Mouse (Mus musculus) gastrocnemius, adult 8-10 months (tissue): Measurements from ENCODE around the gene Cacna1a. TPM values are rescaled to one million over a fixed set of nuclear protein-coding genes. Genes with fewer than 3 reads are reported as not detected.

ENCODE experiments used
- DNase-seq, 2 experiments: peaks; one replicate each; pipeline ENCODE4 v3.0.0; 2022; ENCODE audit warnings: low spot score in 2 of 2
- total RNA-seq, 4 experiments: library from RNA; stranded (reverse); gene quantifications; 2 replicates each; pipeline ENCODE4 v1.2.4; 2022

Cacna1a gene
- total RNA-seq, 4 experiments from 2014 or later: 2.2 to 4.6 (median 3.1) TPM

DNA sequence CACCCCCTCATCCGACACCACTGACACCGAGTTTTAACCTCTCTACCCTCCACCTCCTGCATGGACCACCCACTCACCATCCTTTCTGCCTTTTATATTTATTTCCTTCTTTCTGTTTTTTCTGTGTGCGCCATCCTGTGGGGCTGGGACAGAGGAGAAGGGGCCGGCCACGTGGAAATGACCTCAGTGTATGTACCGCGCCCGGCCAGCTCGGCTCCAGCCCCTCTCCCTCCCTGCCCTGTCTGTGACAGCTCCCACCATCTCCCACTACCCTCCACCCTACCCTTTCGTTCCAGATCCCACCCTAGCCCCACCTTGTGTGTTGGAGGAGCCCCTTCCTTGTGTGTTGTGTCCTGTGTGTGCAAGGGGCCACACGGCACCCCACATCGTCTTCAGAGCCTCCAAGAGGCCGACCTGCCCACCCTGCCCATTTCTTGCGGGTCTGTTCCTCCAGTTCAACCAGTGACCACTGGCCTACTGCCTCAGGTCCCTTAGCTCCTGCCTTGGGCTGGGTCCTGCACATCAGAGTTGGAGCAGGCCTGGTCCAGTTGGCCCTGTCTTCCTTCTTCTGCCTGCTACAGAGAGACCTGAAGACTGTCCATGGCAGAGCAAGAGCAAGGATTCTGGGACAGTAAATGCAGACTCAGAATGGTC, 247.3 kb downstream of the Cacna1a start:
- DNase-seq: no peak

DNA sequence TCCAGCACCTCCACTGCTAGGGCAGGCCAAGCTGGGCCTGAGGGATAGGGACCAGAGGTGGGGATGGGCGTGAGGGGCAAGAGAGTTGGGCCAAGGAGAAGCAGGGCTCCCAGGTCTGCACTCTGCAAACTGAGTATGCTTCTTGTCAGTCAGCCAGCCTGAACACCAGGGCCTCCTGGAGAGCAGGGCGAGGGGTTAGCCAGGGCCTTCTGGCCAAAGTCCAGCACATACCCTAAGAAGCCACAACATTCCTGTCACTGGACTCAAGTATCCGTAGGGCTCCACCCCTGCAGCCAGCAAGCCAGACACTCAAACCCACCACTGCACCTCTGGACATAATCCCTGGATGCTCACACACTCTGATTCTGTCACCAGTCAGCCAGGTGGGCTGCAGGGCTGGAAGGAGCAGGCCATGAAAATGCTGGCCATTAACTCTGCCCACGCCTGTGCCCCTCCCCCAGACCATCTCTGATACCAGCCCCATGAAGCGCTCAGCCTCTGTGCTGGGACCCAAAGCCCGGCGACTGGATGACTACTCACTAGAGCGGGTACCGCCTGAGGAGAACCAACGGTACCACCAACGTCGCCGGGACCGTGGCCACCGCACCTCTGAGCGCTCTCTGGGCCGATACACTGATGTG, 247.9 kb downstream of the Cacna1a start:
- DNase-seq: no peak

DNA sequence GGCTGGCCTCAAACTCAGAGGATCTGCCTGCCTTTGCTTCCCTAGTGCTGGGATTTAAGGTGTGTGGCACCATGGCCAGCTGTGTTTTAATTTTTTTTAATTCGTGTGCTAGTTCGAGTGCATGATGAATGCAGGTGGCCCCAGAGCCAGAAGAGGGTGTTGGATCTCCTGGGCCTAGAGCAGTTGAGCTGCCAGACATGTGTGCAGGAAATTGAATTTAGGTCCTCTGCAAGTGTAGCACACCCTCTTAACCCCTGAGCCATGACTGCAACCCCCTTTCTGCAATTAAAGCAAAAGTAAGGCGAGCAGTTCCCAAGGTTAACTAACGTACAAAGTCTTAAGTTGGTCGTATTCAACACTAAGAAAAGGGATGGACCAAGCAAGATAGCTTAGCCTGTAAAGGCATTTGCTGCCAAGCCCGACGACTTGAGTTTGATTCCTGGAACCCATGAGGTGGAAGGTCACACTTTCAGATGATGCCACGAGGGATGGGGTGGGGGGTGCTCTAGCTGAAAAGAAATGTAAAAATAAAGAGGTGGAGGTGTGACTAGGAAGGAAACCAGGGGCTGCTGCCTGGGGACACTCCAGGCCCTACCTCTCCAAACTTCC, 249.8 kb downstream of the Cacna1a start:
- DNase-seq: no peak

DNA sequence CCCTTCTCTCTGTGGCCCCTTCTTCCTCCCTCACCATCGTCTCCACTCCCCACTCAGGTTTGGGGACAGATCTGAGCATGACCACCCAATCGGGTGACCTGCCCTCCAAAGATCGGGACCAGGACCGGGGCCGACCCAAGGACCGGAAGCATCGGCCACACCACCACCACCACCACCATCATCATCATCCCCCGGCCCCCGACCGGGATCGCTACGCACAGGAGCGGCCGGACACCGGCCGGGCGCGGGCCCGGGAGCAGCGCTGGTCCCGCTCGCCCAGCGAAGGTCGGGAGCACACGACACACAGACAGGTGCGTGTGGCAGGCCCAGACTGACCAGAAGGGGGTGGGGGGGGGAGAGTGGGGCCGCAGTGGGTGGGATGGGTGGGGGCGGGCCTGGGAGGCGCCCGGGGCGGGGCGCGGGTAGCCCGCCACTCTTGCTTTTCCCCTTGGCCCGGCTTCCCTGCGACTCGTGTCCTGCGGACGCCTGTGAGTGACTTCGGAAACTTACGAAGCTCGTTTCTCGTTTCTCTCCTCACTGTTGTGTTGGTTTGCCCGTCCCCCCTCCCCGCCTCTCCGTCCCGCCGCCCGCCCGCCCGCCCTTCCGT, 250.4 kb downstream of the Cacna1a start:
- peak in 1 of 2 experiments; percentile 32 for DNase-seq

DNA sequence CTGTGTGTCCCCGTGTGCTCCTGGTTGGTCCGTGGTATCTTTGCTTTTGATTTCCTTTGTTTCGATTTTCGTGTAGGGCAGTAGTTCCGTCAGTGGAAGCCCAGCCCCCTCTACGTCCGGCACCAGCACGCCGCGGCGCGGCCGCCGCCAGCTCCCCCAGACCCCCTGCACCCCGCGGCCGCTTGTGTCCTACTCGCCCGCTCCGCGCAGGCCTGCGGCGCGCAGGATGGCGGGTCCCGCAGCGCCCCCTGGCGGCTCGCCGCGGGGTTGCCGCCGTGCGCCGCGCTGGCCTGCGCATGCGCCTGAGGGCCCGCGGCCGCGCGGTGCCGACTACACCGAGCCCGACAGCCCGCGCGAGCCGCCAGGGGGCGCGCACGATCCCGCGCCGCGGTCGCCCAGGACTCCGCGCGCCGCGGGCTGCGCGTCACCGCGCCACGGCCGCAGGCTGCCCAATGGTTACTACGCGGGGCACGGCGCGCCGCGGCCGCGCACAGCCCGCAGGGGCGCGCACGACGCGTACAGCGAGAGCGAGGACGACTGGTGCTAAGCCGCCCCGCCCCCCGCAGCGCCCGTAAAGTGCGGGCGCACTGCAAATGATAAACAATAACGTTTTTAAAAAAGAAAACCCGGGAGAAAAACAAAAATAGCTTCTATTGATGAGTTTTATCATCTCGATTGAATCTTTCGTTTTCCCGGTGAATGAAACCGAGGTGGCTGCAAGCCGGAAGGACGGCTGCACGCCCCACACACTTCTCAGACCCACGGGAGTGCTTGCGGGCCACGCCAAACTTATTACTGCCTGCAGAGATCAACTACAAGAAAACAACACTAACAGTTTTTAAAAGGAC, 251.1 kb downstream of the Cacna1a start:
- peak; percentile 94 to 96 for DNase-seq

DNA sequence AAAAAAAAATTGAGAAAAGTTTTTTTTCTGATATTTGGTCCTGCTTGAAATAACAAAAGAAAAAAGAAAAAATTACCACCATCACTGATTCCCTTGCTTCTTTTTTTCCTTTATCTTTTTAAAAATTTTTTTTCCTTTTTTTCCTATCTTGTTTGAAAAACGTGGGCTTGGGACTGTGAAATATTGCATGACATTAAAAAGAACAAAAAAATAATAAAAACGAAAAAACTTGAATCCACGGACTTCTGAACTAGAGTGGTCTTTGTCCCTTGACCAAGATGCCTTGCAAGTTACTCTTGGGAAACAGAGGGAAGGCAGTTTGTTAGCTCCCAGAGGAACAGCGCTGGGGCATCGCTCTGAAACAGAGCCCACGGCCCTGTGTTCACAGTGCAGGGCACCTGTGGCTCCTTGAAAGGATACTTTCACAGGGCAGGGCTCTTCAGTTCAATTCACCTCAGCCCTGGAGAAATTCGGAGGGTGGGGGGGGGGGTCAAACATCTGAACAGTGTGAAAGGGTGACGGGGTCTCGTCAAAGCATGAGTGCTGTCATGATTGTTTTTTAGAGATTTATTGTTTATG, 251.9 kb downstream of the Cacna1a start:
- no peak for DNase-seq

DNA sequence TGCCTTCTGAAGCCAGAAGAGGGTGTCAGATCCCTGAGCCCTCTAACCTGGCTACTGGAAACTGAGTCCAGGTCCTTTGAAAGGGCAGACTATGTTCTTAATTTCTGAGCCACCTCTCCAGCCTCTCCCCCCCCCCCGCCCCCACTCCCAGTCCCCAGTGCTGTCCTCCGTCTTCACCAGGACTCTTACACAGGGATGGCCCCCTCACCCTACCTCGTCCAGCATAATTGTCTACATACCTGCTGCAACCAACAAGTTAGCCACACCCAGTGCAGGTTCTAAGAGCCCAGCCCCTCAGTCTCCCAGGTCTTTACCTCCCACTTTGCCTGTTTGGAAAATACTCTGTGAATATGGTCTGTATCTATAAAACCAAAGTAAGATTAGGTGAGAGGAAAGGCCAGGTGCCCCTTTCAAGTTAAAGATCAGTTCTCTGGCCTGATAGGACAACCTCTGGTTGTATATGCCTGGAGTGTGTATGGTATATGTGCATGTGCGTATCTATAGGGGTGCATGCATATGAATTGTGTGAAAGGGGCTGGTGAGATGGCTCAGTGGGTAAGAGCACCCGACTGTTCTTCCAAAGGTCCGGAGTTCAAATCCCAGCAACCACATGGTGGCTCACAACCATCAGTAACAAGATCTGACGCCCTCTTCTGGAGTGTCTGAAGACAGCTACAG, 252.5 kb downstream of the Cacna1a start:
- no peak for DNase-seq

DNA sequence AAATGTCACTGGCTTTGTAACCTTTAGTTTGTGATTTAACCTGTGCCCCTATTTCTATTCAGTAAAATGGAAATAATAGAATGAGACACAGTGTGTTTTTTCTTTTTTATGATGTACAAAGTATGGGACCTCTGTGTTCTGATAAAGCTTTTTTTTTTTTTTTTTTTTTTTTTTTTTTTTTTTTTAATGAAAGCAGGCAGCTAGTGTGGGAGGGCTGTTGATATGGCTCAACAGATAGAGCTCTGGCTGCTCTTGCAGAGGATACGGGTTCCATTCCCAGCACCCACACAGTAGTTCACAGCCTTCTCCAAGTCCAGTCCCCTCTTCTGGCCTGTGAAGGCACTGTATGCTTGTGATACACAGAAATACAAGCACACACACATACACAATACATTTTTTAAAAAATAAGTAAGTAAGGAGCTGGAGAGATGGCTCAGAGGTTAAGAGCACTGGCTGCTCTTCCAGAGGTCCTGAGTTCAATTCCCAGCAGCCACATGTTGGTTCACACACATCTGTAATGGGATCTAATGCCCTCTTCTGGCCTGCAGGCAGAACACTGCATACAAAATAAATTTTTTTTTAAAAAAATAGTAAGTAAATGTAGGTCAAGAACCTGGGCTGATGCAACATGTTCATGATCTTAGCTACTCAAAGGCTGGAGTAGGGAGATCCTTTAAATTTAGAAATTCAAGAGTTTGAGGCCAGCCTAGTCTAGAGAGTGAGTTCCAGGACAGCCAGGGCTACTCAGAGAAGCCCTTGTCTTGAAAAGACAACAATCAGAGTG, 253.5 kb downstream of the Cacna1a start:
- no peak for DNase-seq

DNA sequence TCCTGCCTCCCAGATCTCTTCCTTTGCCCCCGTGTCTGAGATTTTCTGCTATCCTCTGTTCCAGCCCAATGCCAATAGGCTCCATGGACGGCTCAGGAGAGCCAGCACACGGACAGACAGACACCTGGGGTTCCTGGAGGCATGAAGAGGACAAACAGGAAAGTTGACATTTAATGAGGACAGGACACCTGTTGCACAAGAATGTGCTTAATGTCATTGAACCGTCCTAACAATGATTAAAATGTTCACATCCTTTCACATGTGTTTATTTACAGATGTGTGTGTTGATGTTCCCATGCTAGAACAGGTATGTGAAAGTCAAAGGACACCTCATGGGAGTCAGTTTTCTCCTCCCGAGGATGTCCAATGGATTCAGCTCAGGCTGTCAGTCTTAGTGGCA, 254.8 kb downstream of the Cacna1a start:
- DNase-seq: no peak

DNA sequence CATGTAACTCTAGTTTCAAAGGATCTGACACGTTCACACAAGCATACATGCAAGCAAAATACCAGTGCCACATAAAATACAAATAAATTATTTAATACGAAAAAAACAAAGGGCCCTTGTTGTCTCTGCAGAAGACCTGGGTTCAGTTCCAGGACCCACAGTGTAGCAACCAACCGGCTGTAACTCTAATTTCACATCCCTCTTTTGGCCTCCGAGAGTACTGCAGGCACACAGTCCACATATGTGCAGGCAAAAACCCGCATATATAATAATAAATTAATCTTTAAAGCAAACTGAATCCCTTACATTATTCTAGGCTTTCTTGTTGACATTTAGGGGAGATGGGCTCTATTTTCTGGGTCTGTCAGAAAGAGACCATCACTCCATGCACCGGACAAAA, 258.6 kb downstream of the Cacna1a start:
- no peak for DNase-seq

DNA sequence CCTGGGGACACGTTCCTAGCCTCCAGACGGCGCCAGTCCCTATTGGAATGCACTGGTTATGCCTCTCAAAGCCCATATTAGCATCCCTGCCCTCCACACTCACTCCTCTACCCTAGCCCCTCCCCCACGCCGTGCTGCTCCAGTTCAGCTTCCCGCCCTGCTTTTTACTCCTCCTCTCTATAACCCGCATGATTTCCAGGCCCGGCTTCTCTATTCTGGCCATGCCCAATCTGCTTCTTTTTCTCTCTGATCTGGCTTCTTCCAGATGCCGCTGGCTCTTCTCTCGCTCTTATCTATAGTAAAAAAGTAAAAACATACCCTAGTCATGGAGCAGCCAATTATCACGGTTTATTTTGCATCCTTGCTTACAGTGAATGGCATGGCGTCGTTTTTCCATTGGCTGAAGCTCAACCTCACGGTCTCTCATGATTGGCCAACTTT, 259.2 kb downstream of the Cacna1a start:
- no peak for DNase-seq

DNA sequence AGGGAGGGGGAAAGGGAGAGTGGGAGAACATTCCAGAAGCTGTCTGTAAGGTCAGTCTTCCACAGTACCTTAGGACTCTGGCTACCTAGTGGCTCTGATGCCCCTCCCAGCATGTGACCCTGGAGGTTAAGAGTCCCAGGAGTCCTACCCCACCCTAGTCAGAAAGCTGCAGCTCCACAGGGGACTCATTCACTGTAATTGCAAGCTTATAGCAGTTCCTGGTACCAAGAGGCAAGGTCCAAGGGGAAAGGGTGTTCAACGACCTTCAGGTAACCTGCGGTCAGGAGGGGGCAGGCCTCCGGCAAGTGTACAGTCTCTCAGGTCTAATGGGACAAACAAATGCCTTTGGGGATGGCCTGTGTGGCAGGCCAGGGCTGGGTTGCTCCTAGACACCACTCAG, 262.0 kb downstream of the Cacna1a start:
- DNase-seq: no peak

DNA sequence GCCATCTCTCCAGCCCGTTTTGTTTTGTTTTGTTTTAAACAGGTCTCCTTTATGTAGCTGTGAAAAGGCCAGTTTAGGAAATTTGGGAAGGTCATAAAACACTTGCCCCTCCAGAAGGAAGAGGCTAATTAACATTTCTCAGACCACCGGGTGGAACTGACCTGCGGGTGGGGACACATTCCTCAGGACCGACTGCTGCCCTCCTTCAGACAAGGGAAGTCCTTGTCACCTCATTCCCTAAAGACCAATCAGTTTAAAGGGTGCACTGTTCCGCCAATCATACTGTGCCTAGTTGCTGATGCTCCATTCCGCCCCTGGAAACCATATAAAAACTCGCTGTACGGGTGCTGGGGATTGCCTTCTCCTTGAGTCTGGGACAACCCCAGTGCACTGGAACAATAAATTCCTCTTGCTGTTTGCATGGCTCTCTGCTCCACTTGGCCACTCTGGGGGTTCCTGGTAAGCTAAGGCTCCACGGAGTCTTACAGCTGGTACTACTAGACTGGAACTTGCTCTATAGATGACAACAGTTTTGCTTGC, 264.9 kb downstream of the Cacna1a start:
- DNase-seq: no peak

DNA sequence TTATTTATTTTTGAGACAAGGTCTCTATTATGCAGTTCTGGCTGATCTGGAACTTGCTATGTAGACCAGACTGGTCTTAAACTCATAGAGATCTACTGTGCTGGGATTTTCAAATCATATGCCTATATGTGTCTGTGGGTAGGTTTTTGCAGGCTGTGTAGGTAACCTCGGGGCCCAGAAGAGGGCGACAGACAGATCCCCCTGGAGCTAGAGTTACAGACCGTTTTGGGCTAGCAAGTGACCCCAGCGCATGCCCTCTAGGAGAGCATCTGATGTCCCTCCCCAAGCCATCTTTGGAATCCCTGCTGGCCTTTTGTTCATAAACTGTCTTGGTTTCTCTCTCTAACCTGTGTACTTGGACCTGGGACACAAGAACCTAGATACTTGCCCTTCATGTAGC, 266.4 kb downstream of the Cacna1a start:
- no peak for DNase-seq

DNA sequence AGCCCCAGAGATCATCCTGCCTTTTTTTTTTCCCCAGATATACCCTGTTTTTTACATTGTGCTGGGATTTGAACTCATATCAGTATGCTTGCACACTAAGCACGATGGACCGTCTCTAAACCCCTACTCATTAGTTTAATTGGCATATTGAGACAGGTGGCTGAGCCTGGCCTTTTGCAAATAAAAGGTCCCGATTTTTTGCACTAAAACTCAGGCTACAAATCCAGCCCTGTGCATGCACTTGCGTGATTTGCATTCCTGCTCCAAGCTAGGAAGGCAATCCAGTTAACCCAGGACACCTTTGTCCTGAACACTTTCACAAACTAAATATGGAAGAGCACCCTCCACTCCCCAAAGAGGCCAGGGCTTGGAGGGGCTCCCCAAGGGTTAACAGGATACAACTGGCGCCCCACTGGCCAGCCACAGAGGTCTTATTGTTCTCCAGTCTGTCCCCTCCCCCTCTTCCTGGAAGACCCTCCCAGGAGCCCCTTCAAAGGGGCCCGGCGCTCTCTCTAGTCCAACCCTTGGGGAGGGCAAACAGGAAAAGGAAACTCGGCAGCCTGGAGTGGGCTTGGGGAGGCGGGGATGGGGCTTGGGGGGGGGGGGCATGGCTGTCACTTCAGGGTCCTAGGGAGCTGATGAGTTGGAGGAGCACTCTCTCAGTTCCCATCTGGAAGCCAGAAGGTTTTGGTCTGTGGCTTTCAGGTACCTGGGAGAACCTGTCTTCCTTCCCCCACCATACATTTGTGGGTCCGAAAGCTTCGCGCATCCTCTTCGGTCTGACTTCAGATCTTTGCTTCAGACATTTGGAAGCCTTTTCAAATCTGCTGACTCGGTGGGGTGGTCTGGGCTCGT, 267.3 kb downstream of the Cacna1a start:
- DNase-seq: no peak

DNA sequence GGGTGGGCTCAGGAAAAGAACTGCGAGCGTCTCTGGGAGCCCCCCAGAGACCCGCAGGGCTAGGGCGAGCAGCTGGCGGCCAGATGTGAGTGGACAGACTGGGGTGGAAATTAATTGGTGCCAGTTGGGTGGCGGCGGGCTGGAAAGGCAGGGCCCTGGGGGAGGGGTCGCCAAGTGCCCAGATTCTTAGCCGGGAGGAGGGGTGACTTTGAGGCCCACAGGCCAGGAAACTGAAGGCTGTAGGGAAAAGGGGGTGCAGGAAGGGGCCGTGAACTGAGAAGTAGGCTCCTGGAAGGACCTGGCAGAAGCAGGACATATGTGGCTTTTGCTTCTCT, 267.9 kb downstream of the Cacna1a start:
- no peak for DNase-seq

DNA sequence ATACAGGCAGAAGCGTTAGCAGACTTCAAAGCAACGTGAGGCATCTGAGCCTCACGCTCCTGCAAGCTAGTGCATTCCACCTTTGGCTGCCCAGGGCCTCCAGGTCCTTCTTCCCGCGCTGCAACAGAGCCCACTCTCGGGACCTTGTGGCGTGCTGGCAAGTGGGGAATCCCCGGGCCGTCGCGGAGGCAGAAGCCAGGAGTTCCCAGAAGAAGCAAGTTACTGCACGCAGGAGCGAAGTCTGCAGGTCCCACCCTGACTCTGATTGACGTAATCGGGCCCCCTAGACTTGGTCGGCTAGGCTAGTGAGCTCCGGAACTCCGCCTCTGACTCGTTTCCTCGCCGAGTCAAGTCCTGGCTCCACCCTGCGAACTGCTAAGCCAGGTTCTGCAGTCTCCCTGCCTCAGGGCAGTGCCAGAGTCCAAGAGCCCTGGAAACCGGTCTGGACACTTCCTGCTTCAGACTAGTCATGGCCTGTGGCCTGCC, 268.4 kb downstream of the Cacna1a start:
- peak; percentile 28 to 57 for DNase-seq

DNA sequence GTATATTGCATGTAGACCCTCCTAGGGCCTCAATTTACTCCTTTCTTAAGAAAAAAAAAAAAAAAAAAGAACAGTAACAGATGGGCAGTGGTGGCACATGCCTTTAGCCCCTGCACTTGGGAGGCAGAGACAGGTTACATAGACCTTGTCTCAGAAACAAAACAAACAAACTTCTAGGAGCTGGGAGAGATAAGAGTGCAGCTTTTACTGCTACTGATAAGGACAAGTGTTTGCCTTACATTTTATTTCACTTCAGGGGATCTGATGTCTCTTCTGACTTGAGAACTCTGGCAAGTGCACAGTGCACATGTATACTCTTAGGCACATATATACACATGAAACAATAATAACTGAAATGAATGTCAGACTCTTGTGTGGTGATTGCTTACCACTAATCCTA, 269.0 kb downstream of the Cacna1a start:
- DNase-seq: no peak

DNA sequence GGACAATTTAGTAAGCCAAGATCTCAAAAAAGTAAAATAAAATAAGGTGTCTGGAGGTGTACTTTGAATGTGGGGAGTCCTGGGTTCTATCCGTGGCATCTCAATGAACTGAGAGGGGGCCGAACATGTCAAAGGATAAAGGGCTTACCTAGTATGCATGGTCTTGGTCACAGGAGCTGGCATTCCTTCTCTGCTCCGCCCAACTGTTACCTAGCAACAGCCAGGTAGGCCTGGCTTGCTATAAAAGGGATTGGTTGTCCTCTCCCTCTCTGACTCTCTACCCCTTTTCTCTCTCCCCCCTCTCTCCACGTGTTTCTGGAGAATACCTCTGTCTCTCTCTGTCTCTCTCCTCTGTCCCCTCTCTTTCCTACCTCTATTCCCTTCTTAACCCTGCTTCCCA, 269.4 kb downstream of the Cacna1a start:
- DNase-seq: no peak
